Mouse (Mus musculus) forebrain, embryonic 14.5 days (tissue): ENCODE data around the gene Txndc12. TPM values are rescaled to one million over a fixed set of nuclear protein-coding genes. Genes with fewer than 3 reads are reported as not detected.

Source experiments
- ATAC-seq: fragments of 200-750 bp; cut with Nextera tagmentation; 2 replicates; pipeline ENCODE4 v1.8.0; 2017; ENCODE audit warnings: mild to moderate bottlenecking, moderate library complexity
- DNase-seq: peaks from one replicate; pipeline ENCODE4 v3.0.0-alpha.2; 2015; ENCODE audit warnings: low spot score
- H3K27ac ChIP-seq: fragments of 300-500 bp; sonication (generic); 2 replicates; pipeline ENCODE4 v1.5.1; 2014; ENCODE audit warnings: low read depth, mild to moderate bottlenecking, control low read depth, low read length, moderate library complexity
- H3K27me3 ChIP-seq: fragments of 300-500 bp; sonication (generic); replicated peaks from 2 replicates; pipeline ENCODE4 v1.6.1; 2014; ENCODE audit warnings: low read length, control low read depth, mixed read lengths; ENCODE audit not compliant: control insufficient read depth, insufficient read depth
- H3K36me3 ChIP-seq: fragments of 300-500 bp; sonication (generic); 2 replicates; pipeline ENCODE4 v1.6.1; 2014; ENCODE audit warnings: low read length, control low read depth; ENCODE audit not compliant: control insufficient read depth, insufficient read depth
- H3K4me1 ChIP-seq: fragments of 300-500 bp; sonication (generic); 2 replicates; pipeline ENCODE4 v1.6.1; 2014; ENCODE audit warnings: antibody characterized with exemption, low read length, control low read depth; ENCODE audit not compliant: control insufficient read depth, insufficient read depth
- H3K4me2 ChIP-seq: fragments of 300-500 bp; sonication (generic); 2 replicates; pipeline ENCODE4 v1.6.1; 2014; ENCODE audit warnings: mild to moderate bottlenecking, control low read depth, low read length
- H3K4me3 ChIP-seq: fragments of 300-500 bp; sonication (generic); 2 replicates; pipeline ENCODE4 v1.5.1; 2014; ENCODE audit warnings: low read depth, low read length, control low read depth
- H3K9ac ChIP-seq: fragments of 300-500 bp; sonication (generic); 2 replicates; pipeline ENCODE4 v1.6.1; 2014; ENCODE audit warnings: mild to moderate bottlenecking, low read length, control low read depth, moderate library complexity
- H3K9me3 ChIP-seq: fragments of 300-500 bp; sonication (generic); replicated peaks from 2 replicates; pipeline ENCODE4 v1.6.1; 2016; ENCODE audit warnings: low read length, control low read depth, mixed read lengths; ENCODE audit not compliant: control insufficient read depth
- WGBS: fragments of 180-500 bp; shearing (Covaris S2); extraction: QIAGEN DNeasy Blood & Tissue Kit; methylation state at CpG from one replicate; pipeline ENCODE4 v1.1.7; 2014; 5-methylcytosine and 5-hydroxymethylcytosine counted together
- polyA plus RNA-seq: library from polyadenylated mRNA; unstranded; fragments of >200 nt; fragmentation: Nextera tagmentation; extraction: Ambion mirVana; gene quantifications from 2 replicates; pipeline ENCODE4 v1.2.1, GENCODE M21; 2014

Txndc12 gene
- polyA plus RNA-seq, 1 experiment from 2014 or later, result 94.3 TPM

- no peak for DNase-seq
- no peak overlapping the region for H3K4me2 ChIP-seq
- H3K4me1 ChIP-seq, result no peaks in the 10 kb centered on the region
- H3K9ac ChIP-seq, result no peak overlapping the region
- 71% methylated on average over 6 of the region's 6 CpGs for WGBS
- no peaks in the 10 kb centered on the region for H3K9me3 ChIP-seq
- no peak overlapping the region for H3K4me3 ChIP-seq
- no peak for ATAC-seq
- H3K27ac ChIP-seq, result no peak overlapping the region
- no peaks in the 10 kb centered on the region for H3K27me3 ChIP-seq
- H3K36me3 ChIP-seq, result peaks cover 7% of the 10 kb centered on the region
Observed at GRCm38 (mm10) chr4:108811550-108811949, 22.9 kb upstream of the Txndc12 start.

GRCm38 (mm10) chr4:108825677-108826076 is 8.7 kb upstream of the Txndc12 start:
- Histone ChIP-seq H3K4me1 (no peaks in the 10 kb centered on the region), H3K27ac (no peak overlapping the region), H3K9me3 (no peaks in the 10 kb centered on the region), H3K4me2 (no peak overlapping the region), H3K4me3 (no peak overlapping the region), H3K9ac (no peak overlapping the region), H3K36me3 (peaks cover 81% of the 10 kb centered on the region), H3K27me3 (no peaks in the 10 kb centered on the region)
- DNase-seq, result no peak
- ATAC-seq, result no peak
- WGBS, result 94% methylated on average over 3 of the region's 3 CpGs

- ATAC-seq (no peak), DNase-seq (no peak)
- WGBS, result 97% methylated on average over 1 of the region's 1 CpGs
- Histone ChIP-seq H3K27me3 (no peaks in the 10 kb centered on the region), H3K27ac (no peak overlapping the region), H3K4me1 (0 out of 2 replicates have a peak, but pooled peaks cover 4% of the 10 kb centered on the region), H3K4me2 (no peak overlapping the region), H3K9ac (no peak overlapping the region), H3K9me3 (no peaks in the 10 kb centered on the region), H3K4me3 (no peak overlapping the region), H3K36me3 (peaks cover 77% of the 10 kb centered on the region)
Observed at GRCm38 (mm10) chr4:108826096-108826495, 8.3 kb upstream of the Txndc12 start.

GRCm38 (mm10) chr4:108826643-108827042 is 7.8 kb upstream of the Txndc12 start:
- Histone ChIP-seq H3K9ac (no peak overlapping the region), H3K36me3 (peaks cover 74% of the 10 kb centered on the region), H3K9me3 (no peaks in the 10 kb centered on the region), H3K4me3 (no peak overlapping the region), H3K4me1 (peaks cover 6% of the 10 kb centered on the region), H3K4me2 (no peak overlapping the region), H3K27ac (no peak overlapping the region), H3K27me3 (no peaks in the 10 kb centered on the region)
- DNase-seq (no peak), ATAC-seq (no peak)
- WGBS, result 97% methylated on average over 2 of the region's 2 CpGs

DNA sequence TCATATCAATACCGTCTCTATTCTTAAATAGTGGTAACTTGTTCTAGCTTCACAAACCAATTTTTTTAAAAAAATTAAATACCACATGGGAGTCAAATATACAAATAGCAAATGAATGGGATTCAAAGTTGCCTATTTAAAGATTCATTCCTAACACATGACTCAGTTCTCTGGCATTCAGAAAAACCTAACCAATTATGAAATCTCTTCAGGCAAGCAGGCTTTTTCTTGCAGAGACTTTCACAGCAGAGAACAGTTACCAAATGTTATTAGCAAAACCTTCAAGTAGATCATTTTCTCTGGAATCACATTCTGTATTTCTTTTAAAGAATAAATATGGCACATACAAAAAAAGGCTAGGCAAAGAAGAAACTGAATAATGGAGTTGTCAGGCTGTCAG is 3.7 kb upstream of the Txndc12 start:
- 89% methylated on average over 1 of the region's 1 CpGs for WGBS

DNA sequence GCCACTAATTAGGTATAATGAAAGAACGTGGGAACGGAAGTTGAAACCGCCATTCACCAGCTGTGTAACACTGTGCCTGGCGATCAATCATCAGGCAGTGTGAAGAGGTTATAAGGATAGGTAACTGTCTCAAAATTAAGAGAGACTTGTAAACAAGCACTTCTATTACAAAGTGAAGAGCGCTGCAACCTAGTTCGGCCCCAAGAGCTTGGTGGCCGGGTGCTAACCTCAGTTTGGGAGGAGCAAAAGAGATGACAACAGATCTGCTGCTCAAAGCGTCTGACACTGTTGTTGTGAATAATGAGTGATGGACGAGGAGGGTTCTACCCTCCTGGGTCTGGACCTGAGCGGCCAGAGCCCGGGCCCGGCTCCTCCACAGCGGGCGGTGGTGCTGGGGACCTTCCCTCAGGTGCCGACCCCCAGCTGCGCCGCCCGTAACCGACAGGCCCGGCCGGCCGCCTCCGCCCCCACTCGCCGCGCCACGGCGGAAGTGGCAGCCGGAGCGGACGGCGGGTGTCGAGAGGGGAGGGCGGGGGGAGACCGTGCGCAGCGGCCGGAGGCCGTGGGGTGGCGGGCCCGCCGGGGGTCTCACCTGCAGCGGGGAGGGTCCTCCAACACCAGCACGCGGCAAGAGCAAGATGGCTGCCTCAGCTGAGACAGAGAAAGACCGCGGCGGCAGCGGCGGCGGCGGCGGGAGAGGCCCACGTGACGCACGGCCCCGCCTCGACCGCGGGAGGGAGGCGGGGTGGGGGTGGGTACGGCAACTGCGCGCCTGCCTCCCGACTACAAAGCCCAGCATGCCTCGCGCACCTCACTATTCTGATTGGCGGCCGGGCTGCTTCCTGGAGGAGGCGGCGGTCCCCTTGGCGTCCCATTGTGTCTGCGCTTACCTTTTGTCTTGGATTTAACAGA is 1.2 kb upstream of the Txndc12 start, which contains the start of gene Btf3l4:
TSS of gene Btf3l4 (minus strand) at position 699 of the 912 bp plus-strand sequence.
- ATAC-seq (peak; percentile 96), DNase-seq (peak; percentile 98)
- Histone ChIP-seq H3K27me3 (no peaks in the 10 kb centered on the region), H3K4me2 (peak within 1 kb of the TSS; percentile 67), H3K9me3 (no peaks in the 10 kb centered on the region), H3K4me3 (peak within 1 kb of the TSS; percentile 94), H3K9ac (peak within 1 kb of the TSS; percentile 100), H3K36me3 (peaks cover 18% of the 10 kb centered on the region), H3K4me1 (peaks cover 30% of the 10 kb centered on the region), H3K27ac (peak within 1 kb of the TSS; percentile 96)
- WGBS, result under 1% methylated on average over 50 of the region's 73 CpGs

More for the DNA sequence above, 3.7 kb upstream of the Txndc12 start:
- no peaks in the 10 kb centered on the region for H3K27me3 ChIP-seq
- no peak overlapping the region for H3K27ac ChIP-seq
- peaks cover 20% of the 10 kb centered on the region for H3K4me1 ChIP-seq
- no peak overlapping the region; the same call in 1 of the 2 replicates for H3K9ac ChIP-seq
- H3K4me3 ChIP-seq, result no peak overlapping the region
- H3K9me3 ChIP-seq, result no peaks in the 10 kb centered on the region
- H3K4me2 ChIP-seq, result peak overlapping the region; percentile 67; the same call in 1 of the 2 replicates
- DNase-seq, result no peak
- ATAC-seq, result no peak
- H3K36me3 ChIP-seq, result peaks cover 39% of the 10 kb centered on the region

- ATAC-seq (no peak), DNase-seq (no peak)
- peak overlapping the region; percentile 96 for H3K27ac ChIP-seq
- peak overlapping the region; percentile 94 for H3K4me3 ChIP-seq
- no peaks in the 10 kb centered on the region for H3K27me3 ChIP-seq
- H3K36me3 ChIP-seq, result peaks cover 14% of the 10 kb centered on the region
- H3K4me1 ChIP-seq, result peaks cover 30% of the 10 kb centered on the region
- peak overlapping the region; percentile 67 for H3K4me2 ChIP-seq
- H3K9me3 ChIP-seq, result no peaks in the 10 kb centered on the region
- peak overlapping the region; percentile 100 for H3K9ac ChIP-seq
- under 1% methylated on average over 6 of the region's 6 CpGs for WGBS
Observed at GRCm38 (mm10) chr4:108833828-108834114, 630 bp upstream of the Txndc12 start.

DNA sequence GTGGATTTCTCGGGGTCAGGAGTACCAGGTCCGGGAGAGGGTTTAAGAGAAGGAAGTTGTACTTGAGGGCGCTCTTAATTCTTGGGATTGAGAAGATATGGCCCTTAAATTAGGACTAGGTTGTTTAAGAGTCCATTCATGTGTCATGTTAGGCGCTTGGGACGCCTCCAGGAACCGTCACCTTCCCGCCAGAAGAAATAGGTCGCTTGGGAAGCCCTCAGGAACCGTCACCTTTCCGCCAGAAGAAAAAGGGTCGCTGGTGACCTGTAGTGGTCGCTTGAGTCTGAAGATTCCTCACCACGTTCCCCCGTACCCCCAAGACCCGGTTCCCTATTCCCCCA is 540 bp downstream of the Txndc12 start:
- 1% methylated on average over 15 of the region's 15 CpGs for WGBS
- ATAC-seq, result no peak
- DNase-seq, result peak; percentile 21
- Histone ChIP-seq H3K4me3 (peak overlapping the region; percentile 94), H3K9me3 (no peaks in the 10 kb centered on the region), H3K27ac (peak overlapping the region; percentile 96), H3K27me3 (no peaks in the 10 kb centered on the region), H3K4me2 (peak overlapping the region; percentile 67), H3K9ac (peak overlapping the region; percentile 100), H3K4me1 (peaks cover 30% of the 10 kb centered on the region), H3K36me3 (peaks cover 5% of the 10 kb centered on the region)

DNA sequence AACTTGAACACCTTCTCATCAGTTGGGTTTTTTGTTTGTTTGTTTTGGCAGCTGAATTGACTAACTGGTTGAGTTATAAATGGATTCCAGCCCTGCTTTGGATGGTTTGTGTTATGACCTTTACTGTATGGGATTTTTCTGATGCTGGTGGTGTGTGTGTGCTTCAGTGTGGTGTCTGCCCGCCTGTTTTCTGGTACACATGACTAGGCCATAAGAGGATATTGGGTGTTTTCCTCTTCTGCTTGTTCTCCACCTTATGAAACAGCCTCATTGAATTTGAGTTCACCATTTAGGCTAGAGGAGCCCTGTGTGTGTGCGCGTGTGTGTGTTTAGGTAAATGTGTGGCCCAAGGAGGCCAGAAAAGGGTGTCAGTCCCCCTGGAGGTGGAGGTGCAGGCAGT is 1.1 kb downstream of the Txndc12 start:
- ATAC-seq (no peak), DNase-seq (no peak)
- Histone ChIP-seq H3K27me3 (no peaks in the 10 kb centered on the region), H3K4me2 (peak overlapping the region; percentile 67), H3K4me1 (peaks cover 30% of the 10 kb centered on the region), H3K9me3 (no peaks in the 10 kb centered on the region), H3K36me3 (peaks cover 3% of the 10 kb centered on the region; the same call in 1 of the 2 replicates), H3K9ac (peak overlapping the region; percentile 100), H3K4me3 (peak overlapping the region; percentile 94), H3K27ac (peak overlapping the region; percentile 96; the same call in 1 of the 2 replicates)
- 65% methylated on average over 3 of the region's 3 CpGs for WGBS
